Mouse (Mus musculus) forebrain, embryonic 10.5 days (tissue): Measurements from ENCODE around the gene Dhfr. TPM values are rescaled to one million over a fixed set of nuclear protein-coding genes. Genes with fewer than 3 reads are reported as not detected.

Experiments used
- DNase-seq: peaks from one replicate; pipeline ENCODE4 v3.0.0-alpha.2; 2017; ENCODE audit warnings: low spot score; ENCODE audit errors: extremely low spot score
- H3K27ac ChIP-seq: fragments of 300-500 bp; sonication (generic); 2 replicates; pipeline ENCODE4 v1.5.1; 2016; ENCODE audit warnings: mild to moderate bottlenecking
- H3K27me3 ChIP-seq: fragments of 300-500 bp; sonication (generic); 2 replicates; pipeline ENCODE4 v1.6.1; 2016; ENCODE audit warnings: mild to moderate bottlenecking; ENCODE audit not compliant: poor library complexity, severe bottlenecking
- H3K36me3 ChIP-seq: fragments of 300-500 bp; sonication (generic); replicated peaks from 2 replicates; pipeline ENCODE4 v1.6.1; 2016; ENCODE audit warnings: mild to moderate bottlenecking, moderate library complexity
- H3K4me1 ChIP-seq: fragments of 300-500 bp; sonication (generic); 2 replicates; pipeline ENCODE4 v1.6.1; 2016
- H3K4me3 ChIP-seq: fragments of 300-500 bp; sonication (generic); 2 replicates; pipeline ENCODE4 v1.5.1; 2016; ENCODE audit warnings: mild to moderate bottlenecking, moderate library complexity
- H3K9me3 ChIP-seq: fragments of 300-500 bp; sonication (generic); 2 replicates; pipeline ENCODE4 v1.6.1; 2016; ENCODE audit warnings: mild to moderate bottlenecking, moderate library complexity
- WGBS: fragments of 180-500 bp; shearing (Covaris S2); methylation state at CpG from one replicate; pipeline ENCODE4 v1.1.7; 2016; 5-methylcytosine and 5-hydroxymethylcytosine counted together
- polyA plus RNA-seq: library from polyadenylated mRNA; unstranded; fragments of >200 nt; fragmentation: Nextera tagmentation; extraction: Ambion mirVana; gene quantifications from 2 replicates; pipeline ENCODE4 v1.2.1, GENCODE M21; 2016

Gene Dhfr
- polyA plus RNA-seq, 1 experiment from 2014 or later: 31.8 TPM

DNA sequence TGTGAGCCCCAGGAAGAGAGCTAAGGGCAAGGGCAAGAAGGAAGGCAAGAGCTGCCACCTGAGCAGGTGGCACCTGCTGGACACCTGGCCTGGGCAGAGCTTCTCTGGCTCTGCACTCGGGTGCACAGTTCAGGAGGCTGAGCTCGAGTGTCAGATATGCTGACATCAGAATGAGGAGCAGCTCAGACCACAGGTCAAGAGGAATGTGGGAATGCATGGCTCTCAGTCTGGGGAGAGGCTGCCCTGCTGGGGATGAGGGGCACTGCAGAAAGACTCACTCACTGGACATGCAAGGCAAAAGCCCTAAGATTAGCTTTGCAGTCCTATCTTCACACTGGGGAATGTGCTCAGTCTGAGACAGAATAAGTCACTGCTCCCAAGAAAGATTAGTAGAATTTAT, 47.5 kb downstream of the Dhfr start:
- no peaks in the 10 kb centered on the region for H3K27me3 ChIP-seq
- no peaks in the 10 kb centered on the region for H3K36me3 ChIP-seq
- no peak overlapping the region for H3K27ac ChIP-seq
- DNase-seq: no peak
- no peaks in the 10 kb centered on the region for H3K4me1 ChIP-seq
- no peaks in the 10 kb centered on the region for H3K9me3 ChIP-seq
- H3K4me3 ChIP-seq: no peak overlapping the region
- 66% methylated on average over 2 of the region's 2 CpGs for WGBS

DNA sequence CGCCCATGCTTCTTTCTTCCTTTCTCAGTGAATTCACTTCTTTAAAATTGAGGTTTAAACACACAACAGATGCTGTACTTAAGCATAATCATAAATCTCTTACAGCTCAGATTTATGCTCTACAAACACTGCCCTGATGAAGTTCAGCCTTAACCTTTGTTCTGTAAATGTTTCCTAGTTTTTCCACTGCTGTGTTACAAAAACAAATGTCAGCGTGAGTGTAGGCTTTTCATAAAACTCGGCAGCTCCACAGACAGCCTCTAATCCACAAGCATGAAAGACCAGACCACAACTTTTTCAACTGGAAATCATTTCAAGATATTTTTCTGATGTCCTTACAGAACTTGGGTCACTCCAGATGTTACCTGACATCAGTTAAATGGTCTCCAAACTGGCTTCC, 49.0 kb downstream of the Dhfr start:
- no peak overlapping the region for H3K27ac ChIP-seq
- H3K4me1 ChIP-seq: no peaks in the 10 kb centered on the region
- H3K9me3 ChIP-seq: no peaks in the 10 kb centered on the region
- no peaks in the 10 kb centered on the region for H3K27me3 ChIP-seq
- no peaks in the 10 kb centered on the region for H3K36me3 ChIP-seq
- no peak for DNase-seq
- WGBS: 84% methylated on average over 3 of the region's 3 CpGs
- no peak overlapping the region for H3K4me3 ChIP-seq

DNA sequence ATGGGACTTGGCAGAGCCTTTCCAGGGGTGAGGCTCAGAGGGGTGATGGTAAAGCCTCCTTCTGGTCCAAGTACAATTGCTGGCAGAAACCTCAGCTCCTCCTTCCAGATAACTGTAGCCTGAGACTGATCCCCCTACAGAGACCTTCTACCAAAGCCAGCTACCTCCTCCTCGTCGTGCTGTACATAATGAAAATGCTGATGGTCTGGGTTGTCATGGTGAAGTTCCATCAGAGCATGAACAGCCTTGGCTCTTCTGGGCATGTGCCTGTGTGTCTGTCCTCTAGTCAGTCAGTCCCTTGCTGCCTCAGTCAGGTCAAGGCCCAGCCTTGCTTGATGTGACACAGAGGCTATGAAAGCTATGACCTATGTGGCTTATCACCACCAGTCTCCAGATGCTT, 56.0 kb downstream of the Dhfr start:
- Histone ChIP-seq H3K36me3 (no peaks in the 10 kb centered on the region), H3K27me3 (no peaks in the 10 kb centered on the region), H3K4me3 (no peak overlapping the region), H3K27ac (no peak overlapping the region), H3K4me1 (no peaks in the 10 kb centered on the region), H3K9me3 (no peaks in the 10 kb centered on the region)
- no peak for DNase-seq
- 87% methylated on average over 2 of the region's 2 CpGs for WGBS

DNA sequence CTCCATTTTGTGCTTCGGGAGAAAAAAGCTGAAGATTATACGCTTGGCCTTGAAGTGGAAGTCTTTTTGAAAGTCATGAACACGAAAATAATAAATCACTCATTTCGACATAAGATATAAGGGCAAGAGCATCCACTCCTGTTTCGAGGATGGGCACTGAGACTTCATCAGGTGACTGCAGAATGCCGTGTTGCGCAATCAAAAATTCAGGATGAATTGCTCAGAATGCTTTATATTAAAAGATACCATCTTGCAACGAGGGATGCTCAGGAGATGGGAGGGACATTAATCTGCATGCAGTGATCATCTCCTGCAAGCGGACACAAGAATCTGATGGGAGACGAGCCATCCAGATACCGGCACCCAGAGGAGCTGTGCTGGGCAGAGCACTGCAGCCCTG, 65.1 kb downstream of the Dhfr start:
- DNase-seq: no peak
- 91% methylated on average over 11 of the region's 11 CpGs for WGBS
- Histone ChIP-seq H3K4me3 (no peak overlapping the region), H3K27ac (no peak overlapping the region), H3K9me3 (no peaks in the 10 kb centered on the region), H3K36me3 (no peaks in the 10 kb centered on the region), H3K27me3 (peaks cover 26% of the 10 kb centered on the region), H3K4me1 (no peaks in the 10 kb centered on the region)

DNA sequence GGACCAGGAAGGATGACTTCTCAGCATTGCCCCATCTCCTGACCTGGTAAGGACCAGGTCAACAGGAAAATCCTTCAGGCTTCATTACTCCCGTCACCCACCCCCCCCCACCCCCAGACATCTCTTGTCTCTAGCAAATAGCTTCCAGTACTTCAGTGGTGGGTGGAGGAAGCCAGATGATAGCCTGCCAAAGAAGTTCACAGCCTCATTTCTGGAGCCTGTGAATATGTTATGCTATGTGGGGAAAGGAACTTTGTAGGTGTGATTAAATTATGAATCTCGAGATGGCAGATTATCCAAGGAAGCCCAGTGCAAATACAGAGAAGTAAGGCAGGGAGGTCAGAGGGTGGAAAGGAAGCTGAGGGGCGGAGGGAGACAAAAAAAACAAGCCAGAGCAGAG, 69.2 kb downstream of the Dhfr start:
- 56% methylated on average over 3 of the region's 3 CpGs for WGBS
- no peak overlapping the region for H3K27ac ChIP-seq

DNA sequence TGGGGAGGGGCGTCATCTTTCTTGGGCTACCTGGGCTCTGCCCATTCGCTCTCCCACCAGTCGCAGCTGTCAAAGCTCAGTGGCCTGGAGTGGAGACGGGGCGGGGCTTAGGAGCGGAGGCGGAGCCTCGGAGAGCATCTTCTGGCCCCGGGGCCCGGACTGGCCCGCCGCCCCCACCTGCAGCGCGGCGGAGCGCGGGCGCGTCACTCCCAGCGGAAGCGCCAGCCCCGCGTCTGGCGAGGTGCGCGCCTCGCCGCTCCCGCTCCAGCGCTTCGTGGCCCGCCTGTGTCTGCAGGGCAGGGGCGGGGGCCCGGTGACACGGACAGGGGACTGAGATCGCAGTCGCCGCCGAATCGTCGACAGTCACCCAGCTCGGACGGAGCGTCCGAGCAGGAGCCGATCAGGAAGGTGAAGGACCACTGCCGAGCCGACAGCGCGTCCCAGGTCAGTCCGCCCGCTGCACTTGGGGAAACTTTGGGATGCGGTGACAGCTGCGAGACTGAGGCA, 71.3 kb downstream of the Dhfr start, which contains the start of gene Ankrd34b:
Ankrd34b (plus strand) TSS at position 139 of the 507 bp plus-strand sequence.
- peaks cover 70% of the 10 kb centered on the region for H3K27me3 ChIP-seq
- DNase-seq: peak; percentile 36
- WGBS: under 1% methylated on average over 54 of the region's 54 CpGs

More for the DNA sequence above, 69.2 kb downstream of the Dhfr start:
- no peak overlapping the region for H3K4me3 ChIP-seq
- no peaks in the 10 kb centered on the region for H3K9me3 ChIP-seq
- H3K36me3 ChIP-seq: no peaks in the 10 kb centered on the region
- peaks cover 18% of the 10 kb centered on the region for H3K4me1 ChIP-seq
- no peak for DNase-seq
- H3K27me3 ChIP-seq: peaks cover 67% of the 10 kb centered on the region

DNA sequence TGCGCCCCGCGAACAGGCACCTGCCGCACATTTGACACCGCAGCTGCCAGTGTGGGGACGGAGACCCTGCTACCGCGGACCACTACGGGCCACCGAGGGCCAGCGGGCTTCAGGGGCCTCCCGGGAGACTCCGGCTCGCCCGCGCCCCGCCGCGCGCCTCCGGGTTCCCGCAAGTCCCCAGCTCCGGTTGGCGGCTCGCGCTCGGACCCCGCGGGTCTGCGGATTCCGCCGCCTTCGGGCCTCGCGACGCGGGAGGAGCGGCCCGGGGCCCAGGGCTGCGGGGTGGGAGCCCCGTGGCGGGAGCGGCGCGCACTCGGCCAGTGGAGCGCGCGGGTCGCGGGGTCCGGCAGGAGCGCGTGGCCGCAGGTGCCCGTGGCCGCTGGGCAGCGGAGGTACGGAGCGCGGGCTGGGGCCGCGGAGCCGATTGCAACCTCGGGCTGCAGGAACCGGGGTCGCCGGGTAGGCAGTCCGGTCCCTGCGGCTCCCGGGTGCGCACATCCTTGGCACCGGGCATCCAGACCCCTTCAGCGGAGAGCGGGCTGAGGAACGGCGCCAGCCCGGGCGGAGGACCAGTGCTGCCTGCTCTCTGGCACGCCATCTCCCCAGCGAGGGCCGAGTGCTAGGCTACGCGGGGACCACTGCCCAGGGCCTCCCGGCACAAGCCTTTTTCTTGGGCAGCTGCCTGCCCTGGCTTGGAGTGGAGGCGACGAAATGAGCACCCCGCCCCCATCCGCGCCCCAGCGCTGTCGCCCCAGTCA, 71.9 kb downstream of the Dhfr start:
- Histone ChIP-seq H3K27ac (peak overlapping the region; percentile 51; the same call in 1 of the 2 replicates), H3K9me3 (no peaks in the 10 kb centered on the region), H3K4me3 (peak overlapping the region; percentile 74), H3K4me1 (peaks cover 18% of the 10 kb centered on the region), H3K27me3 (peaks cover 70% of the 10 kb centered on the region), H3K36me3 (no peaks in the 10 kb centered on the region)
- WGBS: under 1% methylated on average over 92 of the region's 92 CpGs
- DNase-seq: peak; percentile 36

More for the DNA sequence above, 71.3 kb downstream of the Dhfr start, which contains the start of gene Ankrd34b:
- Histone ChIP-seq H3K9me3 (no peaks in the 10 kb centered on the region), H3K4me1 (peaks cover 18% of the 10 kb centered on the region), H3K36me3 (no peaks in the 10 kb centered on the region), H3K27ac (peak within 1 kb of the TSS; percentile 51; the same call in 1 of the 2 replicates), H3K4me3 (peak within 1 kb of the TSS; percentile 74)

DNA sequence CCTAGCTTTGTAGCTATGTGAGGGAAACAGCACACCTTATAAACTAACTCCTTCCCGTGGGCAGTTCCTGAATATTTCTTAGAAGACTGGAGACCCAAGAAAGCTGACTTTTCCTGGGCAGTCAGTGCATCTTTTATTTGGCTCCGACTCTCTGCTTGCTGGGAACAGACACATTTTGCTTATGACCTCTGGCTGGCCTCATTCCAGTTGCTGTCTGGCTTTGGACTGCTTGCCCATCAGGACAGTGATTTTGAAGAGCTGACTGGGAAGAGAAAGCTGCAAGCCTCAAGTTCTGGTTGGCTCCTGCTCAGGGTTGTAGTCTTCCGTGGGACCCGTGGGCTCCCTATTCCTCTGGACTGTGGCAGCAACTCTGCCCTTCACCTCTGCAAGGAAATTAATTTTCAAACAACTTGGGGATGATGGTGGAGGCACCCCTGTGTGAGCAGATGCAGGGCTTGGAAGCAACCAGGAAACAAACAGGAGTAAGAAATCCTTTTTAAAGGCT, 72.9 kb downstream of the Dhfr start:
- H3K9me3 ChIP-seq: no peaks in the 10 kb centered on the region
- peak; percentile 14 for DNase-seq
- H3K4me1 ChIP-seq: peaks cover 18% of the 10 kb centered on the region
- H3K36me3 ChIP-seq: no peaks in the 10 kb centered on the region
- H3K27me3 ChIP-seq: peaks cover 70% of the 10 kb centered on the region
- no peak overlapping the region for H3K27ac ChIP-seq
- WGBS: 48% methylated on average over 4 of the region's 4 CpGs
- peak overlapping the region; percentile 74; the same call in 1 of the 2 replicates for H3K4me3 ChIP-seq

Other genes with a start within 250 kb of the Dhfr start
- 0.02 TPM in 1 of 2 replicates, not detected in the other for gene Rasgrf2, start 223.1 kb upstream of the Dhfr start, polyA plus RNA-seq
- gene Gm20379, start 48.7 kb upstream of the Dhfr start, polyA plus RNA-seq: 1.0 and 1.5 TPM in 2 replicates
- 36.1 and 37.5 TPM in 2 replicates for gene Msh3, start 277 bp downstream of the Dhfr start, polyA plus RNA-seq
- gene Ankrd34b, start 71.2 kb downstream of the Dhfr start, polyA plus RNA-seq: 0.05 TPM in 2 replicates
- gene Fam151b, start 129.3 kb downstream of the Dhfr start, polyA plus RNA-seq: 0.24 TPM in 1 of 2 replicates, not detected in the other
- 10.0 and 10.3 TPM in 2 replicates for gene Zfyve16, start 176.1 kb downstream of the Dhfr start, polyA plus RNA-seq
- not detected in 2 replicates for gene Spz1, start 221.4 kb downstream of the Dhfr start, polyA plus RNA-seq